Mouse (Mus musculus): ENCODE measurements around the gene Agtrap.
"Not testable (repeated sequence)": the region's sequence is repeated elsewhere in the genome, so short reads cannot be mapped to it uniquely, and the experiment has no call there.

Gene Agtrap

DNA sequence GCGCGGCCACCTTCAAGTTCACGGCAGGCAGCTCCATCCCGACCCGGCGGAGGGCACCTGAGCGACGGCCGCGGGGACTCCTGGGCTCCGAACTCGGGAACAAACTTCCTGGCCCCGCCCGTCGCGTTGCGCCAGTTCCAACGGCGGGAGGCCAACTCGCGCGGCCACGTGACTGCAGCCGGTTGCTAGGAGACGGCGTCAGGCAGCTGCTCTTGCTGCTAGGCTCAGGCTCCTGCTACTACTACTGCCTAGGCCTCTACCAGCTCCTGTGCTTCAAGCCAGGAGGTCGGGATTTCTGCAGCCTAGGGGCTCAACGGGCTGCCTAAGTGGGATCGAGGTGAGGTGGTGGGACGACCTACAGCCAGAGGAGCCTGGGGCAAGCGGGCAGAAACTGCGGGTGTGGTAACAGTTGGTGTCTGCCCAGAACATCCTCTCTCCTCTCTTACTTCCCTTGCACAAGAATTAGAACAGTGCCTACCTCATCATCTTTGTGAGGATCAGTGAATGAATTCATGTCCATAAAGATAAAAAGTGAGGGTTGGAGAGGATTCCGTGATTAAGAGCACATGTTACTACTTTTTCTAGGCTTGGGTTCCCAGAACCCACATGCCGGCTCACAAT lies at the start of gene Agtrap:
Agtrap (minus strand) TSS at position 125 of the 621 bp plus-strand sequence.
- DNase-seq (ENCODE audit: low read depth, low spot score): peak; percentile 85

DNA sequence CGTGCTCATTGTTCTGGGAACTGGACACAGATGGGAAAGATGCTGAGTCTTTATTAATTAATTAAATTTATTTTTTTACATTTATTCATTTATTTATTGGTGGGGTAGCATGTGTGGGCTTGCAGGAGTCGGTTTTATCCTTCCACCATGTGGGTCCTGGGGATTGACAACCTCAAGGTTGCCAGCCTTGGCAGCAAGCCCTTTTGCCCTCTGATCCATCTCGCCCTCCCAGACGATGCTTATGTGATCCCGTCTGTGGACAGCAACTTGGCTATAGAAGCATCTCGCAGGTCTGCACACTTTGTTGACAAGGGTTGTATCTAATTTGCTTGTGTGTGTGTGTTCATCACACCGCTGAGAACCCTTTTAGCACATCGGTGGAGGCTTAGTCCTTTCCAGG lies 49.7 kb upstream of the Agtrap start:
- DNase-seq (ENCODE audit: low read depth, low spot score): no peak

DNA sequence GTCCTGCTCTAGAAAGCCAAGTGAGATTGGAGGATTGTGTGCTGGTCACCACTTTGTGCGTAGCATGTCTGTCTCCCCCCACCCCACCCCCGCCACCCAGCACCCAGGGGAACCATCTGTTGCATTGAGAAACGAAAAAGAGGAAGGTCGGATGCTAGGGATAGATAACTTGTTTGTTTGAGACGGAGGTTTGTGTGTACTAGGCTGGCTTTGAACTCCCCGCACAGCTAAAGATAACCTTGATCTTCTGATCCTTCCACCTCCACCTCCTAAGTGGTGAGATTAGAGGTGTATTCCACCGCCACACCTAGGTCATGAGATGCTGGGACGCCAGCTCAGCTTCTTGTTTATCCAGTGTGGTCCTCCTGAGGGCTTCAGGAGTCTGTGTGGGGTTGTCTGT lies 47.2 kb upstream of the Agtrap start:
- DNase-seq (ENCODE audit: low read depth, low spot score): no peak

DNA sequence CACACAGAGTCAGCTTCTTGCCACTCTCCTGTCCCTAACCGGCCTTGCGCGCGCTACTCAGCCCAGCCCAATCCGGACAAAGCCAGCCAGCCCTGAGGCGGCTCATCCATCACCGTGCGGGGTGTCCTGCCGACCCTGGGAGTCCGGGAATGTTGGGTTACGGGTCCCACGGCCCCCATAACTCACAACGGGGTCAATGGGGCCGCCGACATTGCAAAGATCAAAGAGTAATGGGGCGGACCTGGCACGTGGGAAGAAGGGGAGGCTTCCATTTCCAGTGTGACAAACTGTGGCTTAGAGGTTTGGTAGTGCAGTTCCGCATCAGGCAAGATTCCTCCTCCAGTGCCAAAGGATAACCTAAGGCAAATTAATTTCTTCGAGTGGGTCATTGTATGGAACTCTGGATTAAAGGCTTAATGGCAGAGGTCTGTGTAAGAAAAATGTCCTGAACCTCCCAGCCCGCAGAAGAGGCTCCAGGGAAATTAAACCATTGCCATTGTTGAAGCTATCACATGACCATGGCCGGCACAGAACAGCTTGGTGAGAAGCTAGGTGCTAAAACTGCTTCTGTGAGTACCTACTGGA lies 43.8 kb upstream of the Agtrap start:
- DNase-seq (ENCODE audit: low read depth, low spot score): no peak

DNA sequence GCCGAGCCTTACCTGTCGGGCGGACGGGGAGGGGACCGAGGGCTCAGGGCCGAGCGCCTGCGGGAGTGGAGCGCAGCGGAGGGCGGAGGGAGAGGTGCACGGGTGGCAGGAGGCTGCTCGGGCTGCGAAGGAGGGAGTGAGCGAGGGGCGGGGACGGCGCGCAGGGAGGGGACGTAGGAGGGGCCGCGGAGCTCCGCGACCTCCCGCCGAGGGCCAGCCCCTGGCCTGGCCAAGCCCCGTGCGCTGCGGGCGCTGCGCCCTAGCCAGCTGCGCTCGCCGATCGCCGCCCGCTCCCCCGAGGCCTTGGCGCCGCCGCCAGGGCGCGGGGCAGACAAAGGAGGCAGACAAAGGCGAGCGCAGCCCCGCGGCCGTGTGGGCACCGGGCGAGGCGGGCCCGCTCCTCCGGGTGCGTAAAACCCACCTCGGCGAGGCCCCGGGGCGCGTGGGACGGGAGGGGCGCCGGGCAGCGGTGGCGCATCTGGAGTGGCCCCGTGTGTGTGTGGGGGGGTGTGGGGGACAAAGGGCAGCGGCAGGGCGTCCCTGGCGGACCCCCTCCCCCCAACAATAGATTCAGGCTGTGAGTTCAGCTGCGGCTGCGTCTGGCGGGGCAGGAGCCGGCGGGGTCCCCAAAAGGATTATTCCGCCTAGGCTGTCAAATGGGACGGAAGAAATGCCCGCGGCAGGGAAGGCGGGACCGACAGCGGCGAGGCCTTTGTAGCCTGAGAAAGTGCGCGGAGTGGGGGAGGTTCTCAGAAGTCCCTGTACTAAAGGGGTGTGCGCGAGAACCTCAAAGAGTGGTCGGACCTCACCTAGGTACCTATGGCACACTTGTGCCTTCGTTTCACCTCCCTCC lies 43.0 kb upstream of the Agtrap start, which contains the start of gene Draxin:
Draxin (minus strand) TSS at position 138 of the 853 bp plus-strand sequence.
- no peak for DNase-seq (ENCODE audit: low read depth, low spot score)

DNA sequence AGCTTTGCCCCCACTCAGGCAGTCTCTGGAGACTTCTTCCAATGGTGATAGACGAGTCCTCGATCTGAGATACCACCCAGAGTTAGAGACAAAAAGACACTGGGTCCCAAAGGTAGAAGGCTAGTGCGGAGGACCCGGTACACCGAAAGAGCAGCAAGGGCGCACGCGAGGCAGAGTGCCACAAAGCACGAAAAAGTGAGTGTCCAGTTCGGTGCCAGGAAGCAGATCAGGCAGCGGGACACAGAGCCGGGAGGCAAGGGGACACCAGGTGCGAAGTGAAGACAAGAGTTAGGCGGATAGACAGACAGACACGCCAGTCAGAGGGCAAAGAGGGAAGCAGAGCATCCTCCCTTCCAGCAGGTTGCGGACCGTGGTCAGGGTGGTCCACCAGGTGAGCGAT lies 42.3 kb upstream of the Agtrap start, which contains the start of gene Mad2l2:
Mad2l2 (plus strand) TSS at position 252 of the 400 bp plus-strand sequence.
- no peak for DNase-seq (ENCODE audit: low read depth, low spot score)

DNA sequence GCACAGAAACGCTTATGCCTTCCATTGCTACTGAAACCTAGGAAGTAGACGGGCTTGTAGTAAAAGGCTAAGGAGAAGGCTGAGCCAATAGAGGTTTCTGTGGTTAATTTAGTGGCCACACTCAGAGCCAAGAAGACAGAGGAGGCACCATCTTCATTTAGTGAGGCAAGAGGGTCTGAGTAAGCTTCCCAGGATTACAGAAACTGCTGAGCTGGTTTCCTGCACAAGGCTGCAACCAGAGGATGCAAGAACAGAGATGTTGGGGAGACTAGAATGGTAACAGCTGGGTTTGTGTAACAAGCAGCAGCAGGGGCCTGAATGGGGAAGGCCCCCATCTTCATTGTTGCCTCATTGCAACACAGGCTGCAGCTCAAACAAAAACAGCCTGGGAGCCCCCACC lies 40.8 kb upstream of the Agtrap start:
- no peak for DNase-seq (ENCODE audit: low read depth, low spot score)

DNA sequence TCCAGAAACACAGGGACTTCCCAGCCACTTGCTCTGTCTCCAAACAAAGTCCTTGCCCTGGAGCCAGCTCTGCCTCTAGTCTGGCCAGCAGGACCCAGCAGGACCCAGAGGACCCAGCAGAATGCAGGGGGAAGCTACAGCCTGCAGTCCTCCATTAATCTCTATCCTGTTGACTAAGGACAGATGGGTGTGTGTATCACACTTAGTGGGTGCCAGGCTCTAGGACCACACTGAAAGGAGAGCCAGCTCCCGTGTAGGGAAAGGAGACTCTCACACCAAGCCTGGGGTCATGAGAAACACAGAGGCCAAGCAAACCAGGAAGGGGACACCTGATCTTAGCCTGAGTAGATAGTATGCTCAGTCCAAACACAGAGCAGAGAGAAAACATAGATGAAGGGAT lies 40.4 kb upstream of the Agtrap start:
- DNase-seq (ENCODE audit: low read depth, low spot score): no peak

DNA sequence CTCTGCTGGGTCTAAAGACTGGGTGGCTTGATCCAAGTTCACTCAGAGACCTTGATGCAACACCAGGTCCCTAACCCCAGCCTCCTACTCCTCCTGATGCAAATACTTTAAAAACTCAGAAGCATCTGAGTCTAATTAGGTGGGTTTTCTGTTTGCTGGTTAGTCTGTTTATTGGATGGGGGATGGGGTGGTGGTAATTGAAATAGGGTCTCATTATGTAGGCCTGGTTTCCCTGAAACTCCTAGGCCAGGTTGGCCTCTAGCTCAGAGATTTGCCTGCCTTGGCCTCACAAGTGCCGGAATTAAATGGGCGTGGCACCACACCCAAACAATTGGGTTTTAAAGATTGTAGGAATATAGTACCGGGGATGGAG lies 34.8 kb upstream of the Agtrap start:
- no peak for DNase-seq (ENCODE audit: low read depth, low spot score)

DNA sequence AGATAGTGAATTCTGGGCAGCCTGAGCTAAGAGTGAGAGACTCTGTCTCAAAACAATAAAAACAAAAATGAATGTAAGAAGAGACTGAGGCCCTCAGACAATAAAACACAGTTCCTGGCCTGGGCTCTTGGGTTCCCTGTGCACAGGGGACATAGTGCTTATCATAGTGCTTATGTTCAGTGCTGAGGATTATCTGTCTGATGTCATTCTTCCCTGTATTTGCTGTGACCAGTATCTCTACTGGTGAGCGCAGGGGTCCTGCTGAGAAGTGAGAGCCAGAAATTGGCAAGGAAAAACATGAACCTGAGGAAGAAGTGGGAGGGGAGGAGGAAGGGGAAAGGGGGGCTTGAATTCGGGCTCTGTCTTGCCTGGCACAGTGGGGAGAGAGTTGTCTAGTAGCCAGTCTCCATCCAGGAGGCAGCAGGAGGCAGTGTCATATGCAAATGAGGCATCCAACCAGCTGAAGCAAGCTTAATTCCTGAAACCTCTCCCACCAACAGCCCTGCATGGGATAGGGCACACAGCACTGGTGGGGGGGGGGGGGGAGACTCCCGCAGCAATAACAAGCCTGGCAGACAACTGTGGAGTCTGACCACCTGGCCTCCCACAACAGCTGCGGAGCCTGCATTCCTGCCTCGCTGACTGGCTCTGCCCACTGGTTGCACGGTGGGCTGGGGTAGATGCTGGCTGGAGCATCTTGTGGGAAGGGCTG lies 34.3 kb upstream of the Agtrap start:
- DNase-seq (ENCODE audit: low read depth, low spot score): no peak

DNA sequence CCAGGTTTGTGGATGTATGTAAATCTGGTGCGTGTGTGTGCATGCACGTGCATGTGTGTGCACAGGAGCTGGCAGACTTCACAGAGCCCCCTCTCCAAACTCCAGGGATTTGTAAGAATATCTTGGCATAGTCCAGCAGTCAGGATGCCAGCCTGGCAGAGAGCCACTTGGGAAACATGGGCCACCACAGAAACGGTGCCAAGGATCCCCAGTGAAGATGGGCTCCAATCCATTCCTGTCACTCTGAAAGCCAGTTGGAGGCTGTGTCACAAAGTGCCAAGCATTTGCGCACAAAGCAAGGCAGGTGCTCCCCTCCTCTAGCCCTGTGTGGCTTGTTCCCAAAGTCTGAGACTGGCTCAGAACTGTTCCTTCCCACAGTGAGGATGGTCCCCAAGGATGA lies 33.5 kb upstream of the Agtrap start:
- no peak for DNase-seq (ENCODE audit: low read depth, low spot score)

DNA sequence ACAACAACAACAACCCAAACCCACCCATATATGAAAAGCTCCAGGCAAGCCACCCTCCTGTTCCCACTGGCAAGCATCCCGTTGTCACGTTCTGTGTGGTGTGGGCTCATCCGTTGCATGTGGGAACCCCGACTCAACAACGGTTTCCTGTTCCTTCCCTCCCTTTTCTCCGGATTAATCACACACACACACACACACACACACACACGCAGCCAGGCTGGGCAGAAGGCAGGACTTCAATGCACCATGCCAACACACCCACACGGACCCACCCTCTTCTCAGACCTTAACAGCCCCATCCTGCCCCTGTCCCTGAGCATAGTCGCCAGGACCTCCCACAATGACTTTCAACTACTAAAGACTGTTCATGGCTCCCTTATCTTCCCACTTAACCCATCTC lies 32.7 kb upstream of the Agtrap start:
- no peak for DNase-seq (ENCODE audit: low read depth, low spot score)

DNA sequence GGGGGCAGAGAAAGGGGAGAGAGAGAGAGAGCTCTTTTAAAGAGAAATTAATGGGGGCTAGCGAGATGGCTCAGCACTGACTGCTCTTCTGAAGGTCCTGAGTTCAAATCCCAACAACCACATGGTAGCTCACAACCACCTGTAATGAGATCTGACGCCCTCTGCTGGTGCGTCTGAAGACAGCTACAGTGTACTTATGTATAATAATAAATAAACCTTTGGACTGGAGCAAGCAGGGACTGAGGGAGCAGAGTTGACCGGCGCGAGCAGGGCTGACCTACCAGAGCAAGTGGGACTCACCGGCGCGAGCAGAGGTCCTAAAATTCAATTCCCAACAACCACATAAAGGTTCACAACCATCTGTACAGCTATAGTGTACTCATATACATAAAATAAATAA lies 31.7 kb upstream of the Agtrap start:
- not testable (repeated sequence) for DNase-seq (ENCODE audit: low read depth, low spot score)

DNA sequence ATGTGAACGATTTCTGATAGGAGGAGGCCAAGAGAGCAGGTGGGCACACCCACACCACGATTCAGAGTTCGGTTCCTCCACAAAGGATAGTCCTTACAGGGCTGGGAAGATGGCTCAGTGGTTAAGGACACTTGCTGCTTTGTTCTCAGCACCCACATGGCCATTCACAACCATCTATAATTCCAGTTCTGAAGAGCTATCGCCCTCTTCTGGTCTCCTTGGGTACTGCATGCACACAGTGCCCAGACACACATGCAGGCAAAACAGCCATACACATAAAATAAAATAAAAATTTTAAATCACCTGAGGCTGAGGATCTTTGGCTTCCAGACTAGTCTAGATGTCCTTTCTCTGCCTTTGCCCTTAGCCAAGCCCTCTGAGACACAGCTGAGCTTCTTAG lies 29.6 kb upstream of the Agtrap start:
- DNase-seq (ENCODE audit: low read depth, low spot score): no peak

DNA sequence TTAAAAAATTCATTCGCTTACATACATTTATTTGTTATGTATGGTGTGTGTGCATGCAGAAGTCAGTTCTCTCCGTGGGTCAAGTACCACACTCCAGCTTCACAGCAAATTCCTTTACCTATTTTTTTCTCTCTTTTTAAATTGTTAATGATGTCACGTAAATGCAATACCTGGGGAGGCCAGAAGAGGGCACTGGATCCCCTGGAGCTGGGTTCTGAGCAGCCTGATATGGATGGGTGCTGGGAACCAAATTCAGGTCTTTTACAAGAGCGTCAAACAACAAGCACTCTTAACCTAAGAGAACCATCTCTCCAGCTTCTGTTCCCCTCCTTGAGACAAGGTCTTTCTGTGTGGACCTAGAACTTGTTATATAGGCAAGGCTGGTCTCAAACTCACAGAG lies 28.8 kb upstream of the Agtrap start:
- DNase-seq (ENCODE audit: low read depth, low spot score): no peak

DNA sequence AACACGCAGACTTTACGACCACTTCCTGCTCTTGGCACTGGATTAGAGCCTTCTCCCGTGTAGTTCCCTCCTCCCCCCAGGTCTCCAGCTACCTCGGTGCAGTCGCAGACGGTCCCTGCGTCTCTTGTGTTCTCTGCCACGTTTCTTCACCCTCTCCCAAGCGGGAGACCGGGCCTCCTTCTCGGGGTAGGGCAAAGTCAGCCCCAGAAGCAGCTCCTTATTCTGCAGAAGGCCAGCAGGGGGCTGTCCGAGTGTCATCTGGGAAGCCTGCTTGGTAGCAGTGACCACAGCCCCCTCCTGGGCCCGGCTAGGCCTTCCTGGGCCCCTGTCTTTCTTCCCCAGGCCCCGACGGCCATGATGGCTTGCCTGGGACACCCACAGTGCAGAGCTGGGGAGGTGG lies 27.6 kb upstream of the Agtrap start:
- no peak for DNase-seq (ENCODE audit: low read depth, low spot score)

DNA sequence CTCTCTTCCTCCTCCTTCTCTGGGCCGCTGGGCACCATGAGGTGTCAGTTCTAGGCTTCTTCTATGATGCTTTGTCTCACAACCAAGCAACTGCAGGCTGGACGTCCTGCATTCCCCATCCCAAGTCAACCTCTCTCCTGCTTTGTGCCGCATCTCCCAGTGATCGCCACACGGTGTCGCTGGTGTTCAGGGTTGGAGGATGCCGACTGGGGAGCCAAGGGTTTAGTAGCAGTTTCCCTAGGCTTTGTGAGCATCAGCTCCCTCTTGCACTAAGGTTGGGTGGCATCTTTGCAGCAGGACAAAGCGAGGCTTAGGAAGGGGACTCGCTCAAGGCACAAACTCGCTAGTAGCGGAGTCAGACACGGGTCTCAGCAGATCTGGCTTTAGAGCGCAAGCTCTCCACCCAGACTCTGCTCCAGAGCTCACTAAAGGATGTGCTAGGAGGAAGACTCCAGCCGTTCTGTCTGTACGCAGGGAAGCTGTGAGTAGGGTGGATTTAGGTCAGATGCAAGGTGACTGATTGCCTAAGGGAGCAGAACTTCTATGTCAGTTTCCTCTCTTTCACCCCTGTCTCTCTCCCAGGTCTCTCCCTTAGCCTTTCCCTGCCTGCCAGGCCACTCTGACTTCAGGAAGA lies 27.0 kb upstream of the Agtrap start:
- DNase-seq (ENCODE audit: low read depth, low spot score): peak; percentile 67

DNA sequence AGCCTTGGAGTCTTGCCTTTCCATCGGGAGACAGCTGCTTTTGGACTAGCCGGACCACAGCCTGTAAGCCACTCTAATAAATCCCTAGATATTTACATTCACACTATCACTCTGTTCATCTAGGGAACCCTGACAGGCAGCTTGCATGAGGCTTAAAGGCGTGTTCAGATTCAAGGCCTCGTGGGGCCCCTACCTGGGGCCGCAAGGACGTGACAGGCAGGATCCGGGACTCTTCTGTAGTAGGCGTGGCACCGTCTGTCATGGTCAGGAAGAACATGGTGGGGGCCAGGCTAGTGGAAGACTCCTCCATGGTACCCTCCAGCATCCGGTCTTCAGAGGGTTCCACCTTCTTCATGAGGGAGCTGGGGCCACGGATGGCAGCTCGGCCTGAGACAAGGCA lies 24.7 kb upstream of the Agtrap start:
- no peak for DNase-seq (ENCODE audit: low read depth, low spot score)

DNA sequence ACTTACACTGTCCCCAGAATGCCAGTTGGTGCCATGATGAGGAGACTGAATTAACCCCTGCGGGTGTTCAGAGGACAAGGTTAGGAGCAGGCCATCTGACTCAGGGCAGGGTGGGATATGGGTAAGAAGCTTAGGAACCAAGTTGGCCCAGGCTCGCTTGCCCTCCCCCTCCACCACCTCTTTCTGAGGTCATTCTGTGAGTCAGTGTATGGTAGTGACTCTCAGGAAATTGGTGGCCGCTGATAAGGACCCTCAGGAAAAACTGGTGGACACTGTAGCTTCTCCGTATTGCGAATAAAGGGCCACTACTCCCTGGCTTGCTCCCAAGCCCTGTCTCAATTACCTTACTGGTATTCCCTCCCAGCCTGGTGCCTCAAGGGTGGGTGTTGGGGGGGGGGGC lies 21.4 kb upstream of the Agtrap start:
- no peak for DNase-seq (ENCODE audit: low read depth, low spot score)

DNA sequence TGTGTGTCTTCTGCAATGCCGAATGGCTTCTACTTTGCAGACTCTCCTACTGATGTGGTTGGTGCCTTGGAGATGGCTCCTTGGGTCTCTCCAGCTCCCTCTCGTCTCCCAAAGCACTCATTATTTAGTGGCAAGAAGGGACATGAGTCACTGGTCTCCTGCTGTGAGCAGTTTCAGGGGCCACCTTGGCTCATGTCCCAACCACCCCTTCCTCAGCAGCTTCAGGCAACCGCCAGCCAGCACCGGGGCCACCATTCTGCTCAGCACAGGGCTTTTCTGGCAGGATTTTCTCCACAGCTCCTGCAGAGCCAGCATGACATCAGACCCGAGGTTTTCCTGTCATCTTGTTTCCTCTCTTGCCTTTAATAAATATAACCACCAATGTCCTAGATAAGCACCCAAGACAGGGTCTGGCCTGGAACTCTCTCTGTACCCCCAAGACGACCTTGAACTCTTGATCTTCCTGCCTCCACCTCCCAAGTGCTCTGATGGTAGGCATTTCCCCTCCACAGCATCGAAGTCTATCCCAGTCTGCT lies 20.8 kb upstream of the Agtrap start:
- DNase-seq (ENCODE audit: low read depth, low spot score): no peak

DNA sequence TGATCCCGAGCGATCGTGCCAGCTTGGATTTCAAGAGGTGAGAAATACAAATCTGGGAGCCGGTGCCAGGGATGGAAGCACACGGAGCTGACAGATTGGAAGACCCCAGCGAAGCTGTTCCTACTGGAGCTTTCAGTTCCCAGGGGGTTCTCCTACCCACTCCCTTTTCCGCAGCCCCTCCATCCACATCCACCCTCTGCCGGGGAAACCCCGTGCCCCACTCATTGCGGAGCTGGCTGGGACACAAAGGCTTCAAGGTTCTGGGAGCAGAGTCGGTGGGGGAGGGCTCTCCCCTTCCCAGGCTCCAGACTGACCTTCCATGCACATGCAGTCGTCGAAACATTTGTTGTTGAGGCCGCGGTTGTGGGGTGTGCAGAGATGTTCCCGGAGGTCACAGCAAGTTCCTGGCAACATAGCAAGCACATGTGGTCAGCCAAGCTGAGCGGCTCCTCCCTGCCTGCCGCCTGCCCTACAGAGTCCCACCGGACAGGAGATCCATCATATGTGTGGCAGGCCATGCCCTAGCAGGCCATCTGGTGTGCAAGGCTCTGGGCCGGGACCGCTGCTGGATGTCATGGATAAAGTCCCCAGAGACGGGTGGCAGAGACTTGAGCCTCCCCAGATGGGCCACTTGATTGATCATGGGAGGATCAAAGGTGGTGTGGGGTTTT lies 19.9 kb upstream of the Agtrap start:
- DNase-seq (ENCODE audit: low read depth, low spot score): no peak

Measured in WW6 (cell line).